Mouse (Mus musculus) liver, embryonic 14.5 days (tissue): ENCODE data around the gene Emx2. TPM values are rescaled to one million over a fixed set of nuclear protein-coding genes. Genes with fewer than 3 reads are reported as not detected.

ENCODE experiments used
- ATAC-seq: fragments of 200-750 bp; cut with Nextera tagmentation; 2 replicates; pipeline ENCODE4 v1.8.0; 2017; ENCODE audit warnings: moderate number of reproducible peaks, mild to moderate bottlenecking, moderate library complexity; ENCODE audit not compliant: insufficient read depth
- DNase-seq, 3 experiments: peaks; one replicate each; pipeline ENCODE4 v3.0.0-alpha.2; 2012 to 2013; ENCODE audit warnings: low read depth in 3 of 3, low spot score in 3 of 3
- H3K27ac ChIP-seq: fragments of 300-500 bp; sonication (generic); 2 replicates; pipeline ENCODE4 v1.5.1; 2014; ENCODE audit warnings: moderate library complexity, mild to moderate bottlenecking, control low read depth, inconsistent platforms
- H3K27me3 ChIP-seq: fragments of 300-500 bp; sonication (generic); 2 replicates; pipeline ENCODE4 v1.6.1; 2014; ENCODE audit warnings: mild to moderate bottlenecking, low read length, moderate library complexity; ENCODE audit not compliant: control insufficient read depth, insufficient read depth
- H3K36me3 ChIP-seq: fragments of 300-500 bp; sonication (generic); replicated peaks from 2 replicates; pipeline ENCODE4 v1.6.1; 2014; ENCODE audit warnings: low read depth; ENCODE audit not compliant: control insufficient read depth, insufficient read depth
- H3K4me1 ChIP-seq, 2 experiments: fragments of 200-500 bp in 1 of 2; fragments of 300-500 bp in 1 of 2; sonication (generic) in 1 of 2; replicated peaks; 2 replicates each; pipeline ENCODE4 v1.6.1; 2012 to 2014; ENCODE audit warnings: antibody characterized with exemption in 1 of 2, inconsistent platforms in 1 of 2, low read length in 1 of 2; ENCODE audit not compliant: control insufficient read depth in 2 of 2, insufficient read depth in 2 of 2
- H3K4me2 ChIP-seq: fragments of 300-500 bp; sonication (generic); 2 replicates; pipeline ENCODE4 v1.6.1; 2014; ENCODE audit warnings: low read depth, mild to moderate bottlenecking, control low read depth, moderate library complexity
- H3K4me3 ChIP-seq, 2 experiments: fragments of 200-500 bp in 1 of 2; fragments of 300-500 bp in 1 of 2; sonication (generic) in 1 of 2; 2 replicates each; pipeline ENCODE4 v1.5.1; 2012 to 2014; ENCODE audit warnings: low read depth in 2 of 2, low read length in 2 of 2, mild to moderate bottlenecking in 2 of 2, control low read depth in 1 of 2, inconsistent platforms in 1 of 2, moderate library complexity in 1 of 2; ENCODE audit not compliant: insufficient read depth in 1 of 2
- H3K9ac ChIP-seq: fragments of 300-500 bp; sonication (generic); replicated peaks from 2 replicates; pipeline ENCODE4 v1.6.1; 2014; ENCODE audit warnings: mild to moderate bottlenecking, control low read depth, moderate library complexity
- H3K9me3 ChIP-seq: fragments of 300-500 bp; sonication (generic); 2 replicates; pipeline ENCODE4 v1.6.1; 2016; ENCODE audit warnings: low read length, mixed read lengths; ENCODE audit not compliant: control insufficient read depth
- CTCF ChIP-seq: IDR thresholded peaks from 2 replicates; pipeline ENCODE4 v1.5.1; 2016; ENCODE audit warnings: antibody characterized with exemption, low read depth, control low read depth
- EP300 ChIP-seq: IDR thresholded peaks from 2 replicates; pipeline ENCODE4 v1.6.1; 2016; ENCODE audit warnings: antibody characterized with exemption, low read depth
- WGBS: fragments of 180-500 bp; shearing (Covaris S2); extraction: QIAGEN DNeasy Blood & Tissue Kit; methylation state at CpG from one replicate; pipeline ENCODE4 v1.1.7; 2014; ENCODE audit not compliant: insufficient replicate concordance; 5-methylcytosine and 5-hydroxymethylcytosine counted together
- polyA plus RNA-seq, 2 experiments: library from polyadenylated mRNA; depleted of rRNA in 1 of 2; stranded (reverse) in 1 of 2; unstranded in 1 of 2; fragments of >200 nt; fragmentation: Nextera tagmentation in 1 of 2; extraction: Ambion mirVana in 1 of 2; gene quantifications; 2 replicates each; pipeline versions ENCODE4 v1.2.1 to v1.2.3; 2012 to 2014

Gene Emx2
- polyA plus RNA-seq, 2 experiments, result 0.01 TPM; not detected in 1

GRCm38 (mm10) chr19:59423685-59424084 lies 34.5 kb upstream of the Emx2 start:
- no peaks in the 10 kb centered on the region for H3K36me3 ChIP-seq
- no peak overlapping the region for H3K9ac ChIP-seq
- no peaks in the 10 kb centered on the region for H3K9me3 ChIP-seq
- 29% methylated on average over 6 of the region's 6 CpGs for WGBS
- no peak overlapping the region for H3K27ac ChIP-seq
- no peaks in the 10 kb centered on the region for H3K27me3 ChIP-seq
- DNase-seq (no peak), ATAC-seq (no peak)
- no peak overlapping the region for H3K4me2 ChIP-seq
- H3K4me3 ChIP-seq, result no peak overlapping the region
- H3K4me1 ChIP-seq, result no peaks in the 10 kb centered on the region
- TF ChIP-seq CTCF (no peak), EP300 (no peak)

GRCm38 (mm10) chr19:59424975-59425374 lies 33.2 kb upstream of the Emx2 start:
- Histone ChIP-seq H3K9ac (no peak overlapping the region), H3K27me3 (no peaks in the 10 kb centered on the region), H3K36me3 (no peaks in the 10 kb centered on the region), H3K9me3 (no peaks in the 10 kb centered on the region), H3K27ac (no peak overlapping the region), H3K4me2 (no peak overlapping the region), H3K4me1 (no peaks in the 10 kb centered on the region), H3K4me3 (no peak overlapping the region)
- no peak for TF ChIP-seq CTCF
- TF ChIP-seq EP300, result no peak
- no peak for DNase-seq
- no peak for ATAC-seq
- 59% methylated on average over 7 of the region's 7 CpGs for WGBS

GRCm38 (mm10) chr19:59432286-59432685 lies 25.9 kb upstream of the Emx2 start:
- Histone ChIP-seq H3K4me1 (no peaks in the 10 kb centered on the region), H3K4me2 (no peak overlapping the region), H3K4me3 (no peak overlapping the region), H3K9ac (no peak overlapping the region), H3K27ac (no peak overlapping the region), H3K9me3 (no peaks in the 10 kb centered on the region), H3K27me3 (no peaks in the 10 kb centered on the region), H3K36me3 (no peaks in the 10 kb centered on the region)
- 55% methylated on average over 6 of the region's 6 CpGs for WGBS
- ATAC-seq (no peak), DNase-seq (no peak)
- TF ChIP-seq EP300 (no peak), CTCF (no peak)

DNA sequence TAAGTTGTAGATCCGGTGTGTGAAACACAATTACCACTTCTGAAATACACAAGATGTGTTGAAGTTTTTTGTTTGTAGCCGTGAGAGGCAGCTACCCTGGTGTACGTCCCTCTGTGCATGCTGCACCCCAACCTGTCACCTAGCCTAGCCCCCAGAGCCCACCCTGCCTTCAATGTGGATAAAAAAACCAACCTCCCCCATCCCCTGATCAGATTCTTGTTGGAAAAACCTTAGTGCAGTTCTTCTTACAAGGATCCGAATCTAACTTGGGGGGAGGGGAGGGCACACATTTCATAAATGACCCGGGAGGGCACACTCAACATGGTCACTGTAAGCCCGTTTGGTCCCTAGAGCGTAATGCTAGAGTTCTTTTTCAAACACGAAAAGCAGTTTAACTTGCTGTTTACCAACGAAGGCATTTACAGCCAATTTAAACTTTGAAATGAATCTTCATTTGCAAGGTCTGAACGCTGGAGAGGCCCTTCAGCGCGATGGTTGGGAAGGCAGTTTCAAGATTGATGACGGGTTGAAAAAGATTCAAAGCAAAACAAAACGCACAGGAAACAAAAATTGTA lies 7.5 kb upstream of the Emx2 start:
- DNase-seq, result no peak
- Histone ChIP-seq H3K9me3 (no peaks in the 10 kb centered on the region), H3K4me2 (no peak overlapping the region), H3K9ac (no peak overlapping the region), H3K27ac (no peak overlapping the region), H3K36me3 (no peaks in the 10 kb centered on the region), H3K4me1 (no peaks in the 10 kb centered on the region), H3K27me3 (peaks cover 67% of the 10 kb centered on the region), H3K4me3 (no peak overlapping the region)
- TF ChIP-seq CTCF (no peak), EP300 (no peak)
- ATAC-seq, result no peak
- 5% methylated on average over 14 of the region's 14 CpGs for WGBS

GRCm38 (mm10) chr19:59451441-59451951 lies 6.7 kb upstream of the Emx2 start:
- TF ChIP-seq EP300, result no peak
- TF ChIP-seq CTCF, result no peak
- ATAC-seq (no peak), DNase-seq (no peak)
- H3K27ac ChIP-seq, result no peak overlapping the region
- peaks cover 76% of the 10 kb centered on the region for H3K27me3 ChIP-seq
- no peak overlapping the region for H3K4me2 ChIP-seq
- no peak overlapping the region for H3K9ac ChIP-seq
- no peak overlapping the region for H3K4me3 ChIP-seq
- 2% methylated on average over 31 of the region's 31 CpGs for WGBS
- H3K4me1 ChIP-seq, result no peaks in the 10 kb centered on the region
- no peaks in the 10 kb centered on the region for H3K36me3 ChIP-seq
- no peaks in the 10 kb centered on the region for H3K9me3 ChIP-seq
